Mouse (Mus musculus): ENCODE results near the gene Agtrap.
"Not testable (repeated sequence)": the region's sequence is repeated elsewhere in the genome, so short reads cannot be mapped to it uniquely, and the experiment has no call there.

Gene Agtrap

GRCm38 (mm10) chr4:148087907-148088527 is at the start of gene Agtrap:
TSS of gene Agtrap (minus strand) at chr4:148088031.
- peak; percentile 89 for DNase-seq

DNA sequence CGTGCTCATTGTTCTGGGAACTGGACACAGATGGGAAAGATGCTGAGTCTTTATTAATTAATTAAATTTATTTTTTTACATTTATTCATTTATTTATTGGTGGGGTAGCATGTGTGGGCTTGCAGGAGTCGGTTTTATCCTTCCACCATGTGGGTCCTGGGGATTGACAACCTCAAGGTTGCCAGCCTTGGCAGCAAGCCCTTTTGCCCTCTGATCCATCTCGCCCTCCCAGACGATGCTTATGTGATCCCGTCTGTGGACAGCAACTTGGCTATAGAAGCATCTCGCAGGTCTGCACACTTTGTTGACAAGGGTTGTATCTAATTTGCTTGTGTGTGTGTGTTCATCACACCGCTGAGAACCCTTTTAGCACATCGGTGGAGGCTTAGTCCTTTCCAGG is 49.7 kb upstream of the Agtrap start:
- no peak for DNase-seq

DNA sequence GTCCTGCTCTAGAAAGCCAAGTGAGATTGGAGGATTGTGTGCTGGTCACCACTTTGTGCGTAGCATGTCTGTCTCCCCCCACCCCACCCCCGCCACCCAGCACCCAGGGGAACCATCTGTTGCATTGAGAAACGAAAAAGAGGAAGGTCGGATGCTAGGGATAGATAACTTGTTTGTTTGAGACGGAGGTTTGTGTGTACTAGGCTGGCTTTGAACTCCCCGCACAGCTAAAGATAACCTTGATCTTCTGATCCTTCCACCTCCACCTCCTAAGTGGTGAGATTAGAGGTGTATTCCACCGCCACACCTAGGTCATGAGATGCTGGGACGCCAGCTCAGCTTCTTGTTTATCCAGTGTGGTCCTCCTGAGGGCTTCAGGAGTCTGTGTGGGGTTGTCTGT is 47.2 kb upstream of the Agtrap start:
- DNase-seq = no peak

- DNase-seq = no peak
Measured at GRCm38 (mm10) chr4:148131497-148132081, 43.8 kb upstream of the Agtrap start.

GRCm38 (mm10) chr4:148130561-148131413 is 43.0 kb upstream of the Agtrap start, which contains the start of gene Draxin:
TSS of gene Draxin (minus strand) at chr4:148130698.
- no peak for DNase-seq

DNA sequence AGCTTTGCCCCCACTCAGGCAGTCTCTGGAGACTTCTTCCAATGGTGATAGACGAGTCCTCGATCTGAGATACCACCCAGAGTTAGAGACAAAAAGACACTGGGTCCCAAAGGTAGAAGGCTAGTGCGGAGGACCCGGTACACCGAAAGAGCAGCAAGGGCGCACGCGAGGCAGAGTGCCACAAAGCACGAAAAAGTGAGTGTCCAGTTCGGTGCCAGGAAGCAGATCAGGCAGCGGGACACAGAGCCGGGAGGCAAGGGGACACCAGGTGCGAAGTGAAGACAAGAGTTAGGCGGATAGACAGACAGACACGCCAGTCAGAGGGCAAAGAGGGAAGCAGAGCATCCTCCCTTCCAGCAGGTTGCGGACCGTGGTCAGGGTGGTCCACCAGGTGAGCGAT is 42.3 kb upstream of the Agtrap start, which contains the start of gene Mad2l2:
Mad2l2 (plus strand) TSS at position 252 of the 400 bp plus-strand sequence.
- no peak for DNase-seq

DNA sequence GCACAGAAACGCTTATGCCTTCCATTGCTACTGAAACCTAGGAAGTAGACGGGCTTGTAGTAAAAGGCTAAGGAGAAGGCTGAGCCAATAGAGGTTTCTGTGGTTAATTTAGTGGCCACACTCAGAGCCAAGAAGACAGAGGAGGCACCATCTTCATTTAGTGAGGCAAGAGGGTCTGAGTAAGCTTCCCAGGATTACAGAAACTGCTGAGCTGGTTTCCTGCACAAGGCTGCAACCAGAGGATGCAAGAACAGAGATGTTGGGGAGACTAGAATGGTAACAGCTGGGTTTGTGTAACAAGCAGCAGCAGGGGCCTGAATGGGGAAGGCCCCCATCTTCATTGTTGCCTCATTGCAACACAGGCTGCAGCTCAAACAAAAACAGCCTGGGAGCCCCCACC is 40.8 kb upstream of the Agtrap start:
- no peak for DNase-seq

- no peak for DNase-seq
Measured at GRCm38 (mm10) chr4:148128241-148128640, 40.4 kb upstream of the Agtrap start.

GRCm38 (mm10) chr4:148122694-148123066 is 34.8 kb upstream of the Agtrap start:
- no peak for DNase-seq

DNA sequence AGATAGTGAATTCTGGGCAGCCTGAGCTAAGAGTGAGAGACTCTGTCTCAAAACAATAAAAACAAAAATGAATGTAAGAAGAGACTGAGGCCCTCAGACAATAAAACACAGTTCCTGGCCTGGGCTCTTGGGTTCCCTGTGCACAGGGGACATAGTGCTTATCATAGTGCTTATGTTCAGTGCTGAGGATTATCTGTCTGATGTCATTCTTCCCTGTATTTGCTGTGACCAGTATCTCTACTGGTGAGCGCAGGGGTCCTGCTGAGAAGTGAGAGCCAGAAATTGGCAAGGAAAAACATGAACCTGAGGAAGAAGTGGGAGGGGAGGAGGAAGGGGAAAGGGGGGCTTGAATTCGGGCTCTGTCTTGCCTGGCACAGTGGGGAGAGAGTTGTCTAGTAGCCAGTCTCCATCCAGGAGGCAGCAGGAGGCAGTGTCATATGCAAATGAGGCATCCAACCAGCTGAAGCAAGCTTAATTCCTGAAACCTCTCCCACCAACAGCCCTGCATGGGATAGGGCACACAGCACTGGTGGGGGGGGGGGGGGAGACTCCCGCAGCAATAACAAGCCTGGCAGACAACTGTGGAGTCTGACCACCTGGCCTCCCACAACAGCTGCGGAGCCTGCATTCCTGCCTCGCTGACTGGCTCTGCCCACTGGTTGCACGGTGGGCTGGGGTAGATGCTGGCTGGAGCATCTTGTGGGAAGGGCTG is 34.3 kb upstream of the Agtrap start:
- DNase-seq = no peak

DNA sequence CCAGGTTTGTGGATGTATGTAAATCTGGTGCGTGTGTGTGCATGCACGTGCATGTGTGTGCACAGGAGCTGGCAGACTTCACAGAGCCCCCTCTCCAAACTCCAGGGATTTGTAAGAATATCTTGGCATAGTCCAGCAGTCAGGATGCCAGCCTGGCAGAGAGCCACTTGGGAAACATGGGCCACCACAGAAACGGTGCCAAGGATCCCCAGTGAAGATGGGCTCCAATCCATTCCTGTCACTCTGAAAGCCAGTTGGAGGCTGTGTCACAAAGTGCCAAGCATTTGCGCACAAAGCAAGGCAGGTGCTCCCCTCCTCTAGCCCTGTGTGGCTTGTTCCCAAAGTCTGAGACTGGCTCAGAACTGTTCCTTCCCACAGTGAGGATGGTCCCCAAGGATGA is 33.5 kb upstream of the Agtrap start:
- DNase-seq = no peak

- DNase-seq = no peak
Measured at GRCm38 (mm10) chr4:148120555-148120954, 32.7 kb upstream of the Agtrap start.

- not testable (repeated sequence) for DNase-seq
Measured at GRCm38 (mm10) chr4:148119578-148119977, 31.7 kb upstream of the Agtrap start.

DNA sequence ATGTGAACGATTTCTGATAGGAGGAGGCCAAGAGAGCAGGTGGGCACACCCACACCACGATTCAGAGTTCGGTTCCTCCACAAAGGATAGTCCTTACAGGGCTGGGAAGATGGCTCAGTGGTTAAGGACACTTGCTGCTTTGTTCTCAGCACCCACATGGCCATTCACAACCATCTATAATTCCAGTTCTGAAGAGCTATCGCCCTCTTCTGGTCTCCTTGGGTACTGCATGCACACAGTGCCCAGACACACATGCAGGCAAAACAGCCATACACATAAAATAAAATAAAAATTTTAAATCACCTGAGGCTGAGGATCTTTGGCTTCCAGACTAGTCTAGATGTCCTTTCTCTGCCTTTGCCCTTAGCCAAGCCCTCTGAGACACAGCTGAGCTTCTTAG is 29.6 kb upstream of the Agtrap start:
- DNase-seq = no peak

- no peak for DNase-seq
Measured at GRCm38 (mm10) chr4:148116657-148117056, 28.8 kb upstream of the Agtrap start.

GRCm38 (mm10) chr4:148115467-148115866 is 27.6 kb upstream of the Agtrap start:
- no peak for DNase-seq

DNA sequence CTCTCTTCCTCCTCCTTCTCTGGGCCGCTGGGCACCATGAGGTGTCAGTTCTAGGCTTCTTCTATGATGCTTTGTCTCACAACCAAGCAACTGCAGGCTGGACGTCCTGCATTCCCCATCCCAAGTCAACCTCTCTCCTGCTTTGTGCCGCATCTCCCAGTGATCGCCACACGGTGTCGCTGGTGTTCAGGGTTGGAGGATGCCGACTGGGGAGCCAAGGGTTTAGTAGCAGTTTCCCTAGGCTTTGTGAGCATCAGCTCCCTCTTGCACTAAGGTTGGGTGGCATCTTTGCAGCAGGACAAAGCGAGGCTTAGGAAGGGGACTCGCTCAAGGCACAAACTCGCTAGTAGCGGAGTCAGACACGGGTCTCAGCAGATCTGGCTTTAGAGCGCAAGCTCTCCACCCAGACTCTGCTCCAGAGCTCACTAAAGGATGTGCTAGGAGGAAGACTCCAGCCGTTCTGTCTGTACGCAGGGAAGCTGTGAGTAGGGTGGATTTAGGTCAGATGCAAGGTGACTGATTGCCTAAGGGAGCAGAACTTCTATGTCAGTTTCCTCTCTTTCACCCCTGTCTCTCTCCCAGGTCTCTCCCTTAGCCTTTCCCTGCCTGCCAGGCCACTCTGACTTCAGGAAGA is 27.0 kb upstream of the Agtrap start:
- DNase-seq = peak; percentile 76

- DNase-seq = no peak
Measured at GRCm38 (mm10) chr4:148112519-148112918, 24.7 kb upstream of the Agtrap start.

DNA sequence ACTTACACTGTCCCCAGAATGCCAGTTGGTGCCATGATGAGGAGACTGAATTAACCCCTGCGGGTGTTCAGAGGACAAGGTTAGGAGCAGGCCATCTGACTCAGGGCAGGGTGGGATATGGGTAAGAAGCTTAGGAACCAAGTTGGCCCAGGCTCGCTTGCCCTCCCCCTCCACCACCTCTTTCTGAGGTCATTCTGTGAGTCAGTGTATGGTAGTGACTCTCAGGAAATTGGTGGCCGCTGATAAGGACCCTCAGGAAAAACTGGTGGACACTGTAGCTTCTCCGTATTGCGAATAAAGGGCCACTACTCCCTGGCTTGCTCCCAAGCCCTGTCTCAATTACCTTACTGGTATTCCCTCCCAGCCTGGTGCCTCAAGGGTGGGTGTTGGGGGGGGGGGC is 21.4 kb upstream of the Agtrap start:
- DNase-seq = no peak

- no peak for DNase-seq
Measured at GRCm38 (mm10) chr4:148108565-148109100, 20.8 kb upstream of the Agtrap start.

- DNase-seq = no peak
Measured at GRCm38 (mm10) chr4:148107621-148108291, 19.9 kb upstream of the Agtrap start.

GRCm38 (mm10) chr4:148104146-148104545 is 16.3 kb upstream of the Agtrap start:
- no peak for DNase-seq
